Mouse (Mus musculus) heart, postnatal 0 days (tissue): ENCODE data around the gene Rcan1.

Source experiments
- CTCF ChIP-seq: IDR thresholded peaks from 2 replicates; pipeline ENCODE4 v1.5.1; 2016; ENCODE audit warnings: antibody characterized with exemption, control low read depth, low read depth
- EP300 ChIP-seq: IDR thresholded peaks from 2 replicates; pipeline ENCODE4 v1.6.1; 2016; ENCODE audit warnings: antibody characterized with exemption, low read depth

GRCm38 (mm10) chr16:92355366-92355765 lies 115.3 kb downstream of the Rcan1 start:
- no peak for TF ChIP-seq EP300
- no peak for TF ChIP-seq CTCF
